Mouse (Mus musculus): Measurements from ENCODE around the gene Igfbp7. TPM values are rescaled to one million over a fixed set of nuclear protein-coding genes. Genes with fewer than 3 reads are reported as not detected.
A peak's percentile ranks its signal among the peaks of the same experiment; 100 is the strongest.
"Not testable (repeated sequence)": the region's sequence is repeated elsewhere in the genome, so short reads cannot be mapped to it uniquely, and the experiment has no call there.

Gene Igfbp7
- 0.47 TPM in 1 of 2 replicates, not detected in the other for total RNA-seq (2017)

GRCm38 (mm10) chr5:77407341-77408298 is at the start of gene Igfbp7:
Gene Igfbp7 (minus strand): TSS chr5:77408041.
- no peak for ATAC-seq (ENCODE audit: extremely low read depth, insufficient number of reproducible peaks, low FRiP score, poor library complexity, severe bottlenecking)

GRCm38 (mm10) chr5:77452103-77452502 is 44.3 kb upstream of the Igfbp7 start:
- ATAC-seq (ENCODE audit: extremely low read depth, insufficient number of reproducible peaks, low FRiP score, poor library complexity, severe bottlenecking): no peak

- ATAC-seq (ENCODE audit: extremely low read depth, insufficient number of reproducible peaks, low FRiP score, poor library complexity, severe bottlenecking): no peak
Observed at GRCm38 (mm10) chr5:77449531-77449930, 41.7 kb upstream of the Igfbp7 start.

- ATAC-seq (ENCODE audit: extremely low read depth, insufficient number of reproducible peaks, low FRiP score, poor library complexity, severe bottlenecking): no peak
Observed at GRCm38 (mm10) chr5:77445431-77445830, 37.6 kb upstream of the Igfbp7 start.

- peak; percentile 60; the same call in 1 of the 2 replicates for ATAC-seq (ENCODE audit: extremely low read depth, insufficient number of reproducible peaks, low FRiP score, poor library complexity, severe bottlenecking)
Observed at GRCm38 (mm10) chr5:77443889-77444573, 36.2 kb upstream of the Igfbp7 start.

GRCm38 (mm10) chr5:77442856-77443623 is 35.2 kb upstream of the Igfbp7 start:
- ATAC-seq (ENCODE audit: extremely low read depth, insufficient number of reproducible peaks, low FRiP score, poor library complexity, severe bottlenecking): no peak

GRCm38 (mm10) chr5:77436308-77436707 is 28.5 kb upstream of the Igfbp7 start:
- ATAC-seq (ENCODE audit: extremely low read depth, insufficient number of reproducible peaks, low FRiP score, poor library complexity, severe bottlenecking): no peak

GRCm38 (mm10) chr5:77434060-77434459 is 26.2 kb upstream of the Igfbp7 start:
- ATAC-seq (ENCODE audit: extremely low read depth, insufficient number of reproducible peaks, low FRiP score, poor library complexity, severe bottlenecking): no peak

- no peak for ATAC-seq (ENCODE audit: extremely low read depth, insufficient number of reproducible peaks, low FRiP score, poor library complexity, severe bottlenecking)
Observed at GRCm38 (mm10) chr5:77433561-77433960, 25.7 kb upstream of the Igfbp7 start.

GRCm38 (mm10) chr5:77433119-77433518 is 25.3 kb upstream of the Igfbp7 start:
- no peak for ATAC-seq (ENCODE audit: extremely low read depth, insufficient number of reproducible peaks, low FRiP score, poor library complexity, severe bottlenecking)

GRCm38 (mm10) chr5:77432446-77432845 is 24.6 kb upstream of the Igfbp7 start:
- no peak for ATAC-seq (ENCODE audit: extremely low read depth, insufficient number of reproducible peaks, low FRiP score, poor library complexity, severe bottlenecking)

GRCm38 (mm10) chr5:77431068-77431467 is 23.2 kb upstream of the Igfbp7 start:
- ATAC-seq (ENCODE audit: extremely low read depth, insufficient number of reproducible peaks, low FRiP score, poor library complexity, severe bottlenecking): no peak

GRCm38 (mm10) chr5:77430471-77430870 is 22.6 kb upstream of the Igfbp7 start:
- ATAC-seq (ENCODE audit: extremely low read depth, insufficient number of reproducible peaks, low FRiP score, poor library complexity, severe bottlenecking): no peak

- no peak for ATAC-seq (ENCODE audit: extremely low read depth, insufficient number of reproducible peaks, low FRiP score, poor library complexity, severe bottlenecking)
Observed at GRCm38 (mm10) chr5:77430049-77430448, 22.2 kb upstream of the Igfbp7 start.

- no peak for ATAC-seq (ENCODE audit: extremely low read depth, insufficient number of reproducible peaks, low FRiP score, poor library complexity, severe bottlenecking)
Observed at GRCm38 (mm10) chr5:77428526-77428925, 20.7 kb upstream of the Igfbp7 start.

GRCm38 (mm10) chr5:77427986-77428385 is 20.1 kb upstream of the Igfbp7 start:
- ATAC-seq (ENCODE audit: extremely low read depth, insufficient number of reproducible peaks, low FRiP score, poor library complexity, severe bottlenecking): no peak

- ATAC-seq (ENCODE audit: extremely low read depth, insufficient number of reproducible peaks, low FRiP score, poor library complexity, severe bottlenecking): no peak
Observed at GRCm38 (mm10) chr5:77425721-77426500, 18.1 kb upstream of the Igfbp7 start.

GRCm38 (mm10) chr5:77419537-77419936 is 11.7 kb upstream of the Igfbp7 start:
- not testable (repeated sequence) for ATAC-seq (ENCODE audit: extremely low read depth, insufficient number of reproducible peaks, low FRiP score, poor library complexity, severe bottlenecking)

Data from neutrophil, adult 5-6 weeks (primary cell).